Mouse (Mus musculus): ENCODE measurements around the gene Lrriq4. TPM values are rescaled to one million over a fixed set of nuclear protein-coding genes. Genes with fewer than 3 reads are reported as not detected.
"Not testable (repeated sequence)": the region's sequence is repeated elsewhere in the genome, so short reads cannot be mapped to it uniquely, and the experiment has no call there.

Lrriq4 gene
- polyA plus RNA-seq, 1 experiment from 2014 or later = not detected

- Histone ChIP-seq H3K4me2 (replicated peaks) (no peak overlapping the region), H3K36me3 (no peaks in the 10 kb centered on the region), H3K4me3 (no peak overlapping the region), H3K27ac (no peak overlapping the region), H3K9ac (no peak overlapping the region), H3K27me3 (no peaks in the 10 kb centered on the region), H3K4me1 (no peaks in the 10 kb centered on the region), H3K9me3 (no peaks in the 10 kb centered on the region)
- ATAC-seq (ENCODE audit: insufficient number of reproducible peaks, insufficient read depth, low FRiP score, low TSS enrichment) = no peak
- WGBS = 73% methylated on average over 3 of the region's 3 CpGs
Observed at GRCm38 (mm10) chr3:30687216-30687615, 42.9 kb downstream of the Lrriq4 start.

DNA sequence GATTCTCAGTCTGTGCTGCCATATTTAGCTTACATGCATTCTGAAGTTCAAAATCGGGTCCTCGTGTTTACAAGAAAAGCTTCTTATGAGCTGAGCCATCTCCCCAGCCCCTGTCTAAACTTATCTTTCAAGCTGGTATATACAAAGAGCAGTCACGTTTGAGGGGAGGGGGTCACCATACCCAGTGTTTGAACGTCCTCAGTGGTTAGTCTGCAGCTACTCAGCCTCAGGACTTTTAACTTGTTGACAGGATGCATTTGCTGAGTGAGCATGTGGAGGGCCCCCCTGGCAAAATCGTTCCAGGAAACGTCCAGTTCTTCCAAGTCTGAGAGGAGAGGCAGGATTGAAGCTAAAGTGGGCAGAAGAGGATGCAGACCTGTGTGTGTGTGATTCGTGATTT, 46.7 kb downstream of the Lrriq4 start:
- no peaks in the 10 kb centered on the region for H3K9me3 ChIP-seq
- ATAC-seq (ENCODE audit: insufficient number of reproducible peaks, insufficient read depth, low FRiP score, low TSS enrichment) = no peak
- no peak overlapping the region for H3K9ac ChIP-seq
- no peaks in the 10 kb centered on the region for H3K4me1 ChIP-seq
- no peaks in the 10 kb centered on the region for H3K27me3 ChIP-seq
- 58% methylated on average over 7 of the region's 7 CpGs for WGBS
- no peak overlapping the region for H3K27ac ChIP-seq
- no peaks in the 10 kb centered on the region for H3K36me3 ChIP-seq
- no peak overlapping the region for H3K4me2 ChIP-seq (replicated peaks)
- no peak overlapping the region for H3K4me3 ChIP-seq

GRCm38 (mm10) chr3:30695661-30696060, 51.4 kb downstream of the Lrriq4 start:
- no peak for ATAC-seq (ENCODE audit: insufficient number of reproducible peaks, insufficient read depth, low FRiP score, low TSS enrichment)
- Histone ChIP-seq H3K4me2 (replicated peaks) (no peak overlapping the region), H3K9me3 (no peaks in the 10 kb centered on the region), H3K27ac (no peak overlapping the region), H3K4me1 (no peaks in the 10 kb centered on the region), H3K4me3 (no peak overlapping the region), H3K36me3 (no peaks in the 10 kb centered on the region), H3K9ac (no peak overlapping the region), H3K27me3 (no peaks in the 10 kb centered on the region)
- 89% methylated on average over 2 of the region's 2 CpGs for WGBS

DNA sequence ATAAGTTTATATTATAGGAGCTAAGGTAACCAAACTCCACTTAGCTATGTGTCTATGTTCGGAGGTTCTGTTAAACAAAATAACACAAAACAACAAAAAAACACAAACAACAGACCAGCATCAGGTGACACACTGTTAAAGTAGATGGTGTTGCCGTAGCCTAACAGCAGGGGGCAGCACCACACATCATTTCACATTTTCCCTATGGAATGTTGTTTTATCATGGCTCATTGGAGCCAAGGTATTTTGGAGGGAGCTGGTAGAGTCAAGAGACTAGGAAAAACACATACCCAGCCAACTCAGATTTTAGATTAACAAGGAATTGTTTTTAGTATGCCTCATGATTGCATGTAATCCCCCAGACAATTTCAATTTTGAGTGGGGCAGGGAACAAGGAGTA, 52.0 kb downstream of the Lrriq4 start:
- 16% methylated on average over 2 of the region's 2 CpGs for WGBS
- no peaks in the 10 kb centered on the region for H3K9me3 ChIP-seq
- no peaks in the 10 kb centered on the region for H3K4me1 ChIP-seq
- H3K27ac ChIP-seq = no peak overlapping the region
- no peak overlapping the region for H3K9ac ChIP-seq
- no peak for ATAC-seq (ENCODE audit: insufficient number of reproducible peaks, insufficient read depth, low FRiP score, low TSS enrichment)
- H3K27me3 ChIP-seq = no peaks in the 10 kb centered on the region
- no peaks in the 10 kb centered on the region for H3K36me3 ChIP-seq
- no peak overlapping the region for H3K4me3 ChIP-seq
- no peak overlapping the region for H3K4me2 ChIP-seq (replicated peaks)

- Histone ChIP-seq H3K9ac (no peak overlapping the region), H3K4me3 (no peak overlapping the region), H3K27me3 (no peaks in the 10 kb centered on the region), H3K9me3 (no peaks in the 10 kb centered on the region), H3K4me1 (no peaks in the 10 kb centered on the region), H3K4me2 (replicated peaks) (no peak overlapping the region), H3K36me3 (no peaks in the 10 kb centered on the region), H3K27ac (no peak overlapping the region)
- 75% methylated on average over 4 of the region's 4 CpGs for WGBS
- no peak for ATAC-seq (ENCODE audit: insufficient number of reproducible peaks, insufficient read depth, low FRiP score, low TSS enrichment)
Observed at GRCm38 (mm10) chr3:30697891-30698290, 53.6 kb downstream of the Lrriq4 start.

- not testable (repeated sequence) for H3K36me3 ChIP-seq; H3K4me3 ChIP-seq; H3K9ac ChIP-seq; ATAC-seq (ENCODE audit: insufficient number of reproducible peaks, insufficient read depth, low FRiP score, low TSS enrichment); H3K4me2 ChIP-seq (replicated peaks); H3K27ac ChIP-seq; H3K27me3 ChIP-seq; H3K4me1 ChIP-seq; H3K9me3 ChIP-seq
- WGBS = 81% methylated on average over 6 of the region's 6 CpGs
Observed at GRCm38 (mm10) chr3:30699711-30700505, 55.6 kb downstream of the Lrriq4 start, which contains the start of gene Lrrc31. TSS of gene Lrrc31 (minus strand) at chr3:30699843.

GRCm38 (mm10) chr3:30705977-30706376, 61.7 kb downstream of the Lrriq4 start:
- no peaks in the 10 kb centered on the region for H3K36me3 ChIP-seq
- H3K27ac ChIP-seq = no peak overlapping the region
- H3K27me3 ChIP-seq = no peaks in the 10 kb centered on the region
- no peak overlapping the region for H3K4me2 ChIP-seq (replicated peaks)
- 85% methylated on average over 3 of the region's 3 CpGs for WGBS
- H3K4me1 ChIP-seq = no peaks in the 10 kb centered on the region
- H3K4me3 ChIP-seq = no peak overlapping the region
- no peak overlapping the region for H3K9ac ChIP-seq
- no peaks in the 10 kb centered on the region for H3K9me3 ChIP-seq
- no peak for ATAC-seq (ENCODE audit: insufficient number of reproducible peaks, insufficient read depth, low FRiP score, low TSS enrichment)

- H3K27ac ChIP-seq = no peak overlapping the region
- H3K4me2 ChIP-seq (replicated peaks) = no peak overlapping the region
- no peak overlapping the region for H3K4me3 ChIP-seq
- no peaks in the 10 kb centered on the region for H3K27me3 ChIP-seq
- H3K36me3 ChIP-seq = no peaks in the 10 kb centered on the region
- H3K9me3 ChIP-seq = no peaks in the 10 kb centered on the region
- 80% methylated on average over 4 of the region's 4 CpGs for WGBS
- H3K4me1 ChIP-seq = no peaks in the 10 kb centered on the region
- no peak for ATAC-seq (ENCODE audit: insufficient number of reproducible peaks, insufficient read depth, low FRiP score, low TSS enrichment)
- H3K9ac ChIP-seq = no peak overlapping the region
Observed at GRCm38 (mm10) chr3:30706614-30707276, 62.4 kb downstream of the Lrriq4 start.

- Histone ChIP-seq H3K4me1 (no peaks in the 10 kb centered on the region), H3K9ac (no peak overlapping the region), H3K27ac (no peak overlapping the region), H3K9me3 (no peaks in the 10 kb centered on the region), H3K36me3 (no peaks in the 10 kb centered on the region), H3K4me3 (no peak overlapping the region), H3K4me2 (replicated peaks) (no peak overlapping the region), H3K27me3 (no peaks in the 10 kb centered on the region)
- ATAC-seq (ENCODE audit: insufficient number of reproducible peaks, insufficient read depth, low FRiP score, low TSS enrichment) = no peak
- WGBS = 85% methylated on average over 6 of the region's 6 CpGs
Observed at GRCm38 (mm10) chr3:30710191-30710590, 65.9 kb downstream of the Lrriq4 start.

DNA sequence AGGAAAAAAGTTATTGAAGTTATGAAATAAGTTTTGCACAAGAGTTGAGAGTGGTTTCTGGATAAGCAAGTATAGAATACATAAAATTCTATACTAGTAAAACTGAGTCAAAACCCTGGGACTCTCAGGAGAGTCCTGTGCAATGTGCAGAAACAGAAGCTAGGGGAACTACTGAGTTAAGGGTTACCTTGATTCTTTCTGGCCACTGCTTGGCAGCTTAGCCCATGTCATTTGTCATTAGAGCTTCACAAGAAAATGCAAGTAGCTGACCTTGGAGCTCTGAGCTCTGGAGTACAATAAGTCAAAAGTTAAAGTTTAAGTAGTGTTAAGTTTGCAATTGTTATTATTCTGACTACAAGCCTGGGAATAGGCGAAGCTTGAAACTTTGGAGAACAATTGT, 69.0 kb downstream of the Lrriq4 start:
- no peak overlapping the region for H3K27ac ChIP-seq
- no peak overlapping the region for H3K4me2 ChIP-seq (replicated peaks)
- no peak overlapping the region for H3K4me3 ChIP-seq
- no peak overlapping the region for H3K9ac ChIP-seq
- WGBS = 96% methylated on average over 1 of the region's 1 CpGs
- no peaks in the 10 kb centered on the region for H3K4me1 ChIP-seq
- no peak for ATAC-seq (ENCODE audit: insufficient number of reproducible peaks, insufficient read depth, low FRiP score, low TSS enrichment)
- no peaks in the 10 kb centered on the region for H3K27me3 ChIP-seq
- H3K36me3 ChIP-seq = no peaks in the 10 kb centered on the region
- H3K9me3 ChIP-seq = no peaks in the 10 kb centered on the region

DNA sequence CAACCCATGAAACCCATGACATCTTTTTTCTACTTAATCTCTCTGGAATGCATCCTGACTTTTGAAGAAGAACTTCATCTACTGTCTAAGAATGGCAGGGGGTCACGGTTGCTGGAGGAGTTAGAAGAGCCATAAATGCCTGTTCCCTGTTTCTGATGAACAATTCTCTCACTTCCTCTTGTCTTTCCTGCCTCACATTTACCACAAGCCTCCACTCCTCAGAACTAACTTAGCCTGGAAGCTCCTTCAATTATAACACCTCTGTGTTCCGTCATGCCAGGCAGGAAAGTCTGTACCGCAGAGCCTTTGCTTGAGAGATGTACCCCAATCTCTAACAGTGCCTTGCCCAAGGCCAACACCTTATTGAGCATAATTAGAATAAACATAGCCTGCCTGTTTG, 74.3 kb downstream of the Lrriq4 start:
- Histone ChIP-seq H3K4me3 (no peak overlapping the region), H3K4me2 (replicated peaks) (no peak overlapping the region), H3K9me3 (no peaks in the 10 kb centered on the region), H3K36me3 (no peaks in the 10 kb centered on the region), H3K9ac (no peak overlapping the region), H3K27ac (no peak overlapping the region), H3K4me1 (no peaks in the 10 kb centered on the region), H3K27me3 (no peaks in the 10 kb centered on the region)
- ATAC-seq (ENCODE audit: insufficient number of reproducible peaks, insufficient read depth, low FRiP score, low TSS enrichment) = no peak
- 81% methylated on average over 3 of the region's 3 CpGs for WGBS
